Mouse (Mus musculus) adrenal gland, adult 8-10 months (tissue): ENCODE results near the gene Gm16485. TPM values are rescaled to one million over a fixed set of nuclear protein-coding genes. Genes with fewer than 3 reads are reported as not detected.

Source experiments
- DNase-seq: peaks from one replicate; pipeline ENCODE4 v3.0.0; 2022
- total RNA-seq, 4 experiments: library from RNA; stranded (reverse); gene quantifications; 2 replicates each; pipeline ENCODE4 v1.2.4; 2022

Gm16485 gene
- under 1 TPM; 0.14 to 0.56 (median 0.20) TPM for total RNA-seq

DNA sequence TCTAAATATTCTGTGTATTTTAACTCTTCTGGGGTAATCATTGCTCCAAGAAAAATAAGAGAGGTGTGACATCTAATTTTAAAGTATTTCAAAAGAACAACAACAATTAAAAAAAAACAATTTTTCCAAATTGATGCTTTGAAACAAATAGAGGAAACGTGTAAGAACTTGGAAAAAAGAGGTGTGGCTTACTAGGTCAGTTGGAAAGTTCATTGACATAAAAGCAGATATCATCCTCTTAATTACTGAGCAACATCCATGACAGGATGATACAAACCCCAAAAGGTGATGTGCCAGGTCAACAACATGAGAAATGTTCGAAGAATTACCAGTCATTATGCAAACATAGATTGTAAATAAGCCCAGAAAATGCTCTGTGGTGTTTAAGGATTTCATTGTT lies at the start of gene Gm16485:
Gm16485 (plus strand) TSS at position 301 of the 400 bp plus-strand sequence.
- DNase-seq: no peak

DNA sequence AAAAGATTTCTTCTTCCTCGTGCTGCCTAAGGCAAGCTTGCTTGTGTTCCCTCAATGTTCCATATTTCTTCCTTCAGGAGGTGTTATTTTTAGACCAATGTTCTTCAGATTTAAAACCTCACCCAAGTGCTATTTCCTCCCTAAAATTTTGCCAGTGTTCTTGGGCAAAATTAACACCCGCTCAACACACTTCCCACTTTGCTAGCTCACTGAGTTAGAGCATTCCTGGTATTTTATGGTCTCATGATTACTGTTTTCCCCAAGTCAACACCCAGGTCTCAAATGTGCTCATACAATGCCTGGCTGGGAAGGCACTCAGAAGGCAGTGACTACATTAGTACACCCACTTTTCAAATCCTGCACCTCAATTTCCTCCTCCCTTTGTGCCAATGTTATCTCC lies 44.0 kb upstream of the Gm16485 start:
- DNase-seq: no peak

- no peak for DNase-seq
Observed at GRCm38 (mm10) chr9:8937753-8938152, 33.8 kb upstream of the Gm16485 start.

DNA sequence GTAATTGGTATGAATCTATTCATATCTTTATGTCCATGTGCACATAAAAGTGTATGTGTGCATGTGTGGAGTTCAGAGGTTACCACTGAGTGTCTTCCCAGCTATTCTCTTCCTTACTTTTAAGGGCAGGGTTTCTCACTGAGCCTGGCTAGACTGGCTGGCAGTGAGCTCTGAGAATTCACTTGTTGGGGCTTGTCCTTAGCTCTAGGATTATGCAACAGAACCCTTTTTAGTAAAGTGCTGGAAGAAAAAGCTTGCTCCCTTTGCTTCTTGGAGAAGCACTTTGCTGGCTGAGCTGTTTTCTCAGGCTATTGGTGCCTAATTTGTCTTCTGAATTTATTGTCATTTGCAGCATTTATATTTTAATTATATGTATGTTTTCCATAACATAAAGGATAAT lies 18.3 kb upstream of the Gm16485 start:
- DNase-seq: no peak

DNA sequence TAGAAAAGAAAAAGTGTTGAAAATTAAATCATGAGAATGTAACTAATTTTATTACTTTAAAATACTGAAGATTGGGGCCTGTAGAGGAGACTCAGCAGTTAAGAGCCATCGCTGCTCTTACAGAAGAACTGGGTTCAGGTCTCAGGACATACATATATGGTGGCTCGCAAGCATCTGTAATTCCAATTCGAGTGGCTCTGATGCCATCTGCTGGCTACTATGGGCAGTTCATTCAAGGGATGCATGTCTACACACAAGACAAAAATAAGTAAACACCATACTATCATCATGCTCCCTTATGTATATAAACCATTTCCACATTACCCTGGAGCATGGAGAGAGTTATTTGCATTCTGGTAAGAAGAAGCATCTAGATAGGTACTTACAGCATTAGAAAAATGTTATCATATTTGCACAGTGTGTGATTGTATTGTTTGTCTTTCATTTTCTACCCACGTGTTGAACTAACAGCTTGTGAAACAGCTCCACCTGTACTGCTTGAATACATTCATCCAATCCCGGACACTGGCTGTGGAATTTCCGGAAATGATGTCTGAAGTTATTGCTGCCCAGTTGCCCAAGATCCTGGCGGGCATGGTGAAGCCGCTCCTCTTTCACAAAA lies 7.0 kb upstream of the Gm16485 start:
- peak; percentile 20 for DNase-seq

GRCm38 (mm10) chr9:8970240-8970639 lies 1.4 kb upstream of the Gm16485 start:
- DNase-seq: no peak

DNA sequence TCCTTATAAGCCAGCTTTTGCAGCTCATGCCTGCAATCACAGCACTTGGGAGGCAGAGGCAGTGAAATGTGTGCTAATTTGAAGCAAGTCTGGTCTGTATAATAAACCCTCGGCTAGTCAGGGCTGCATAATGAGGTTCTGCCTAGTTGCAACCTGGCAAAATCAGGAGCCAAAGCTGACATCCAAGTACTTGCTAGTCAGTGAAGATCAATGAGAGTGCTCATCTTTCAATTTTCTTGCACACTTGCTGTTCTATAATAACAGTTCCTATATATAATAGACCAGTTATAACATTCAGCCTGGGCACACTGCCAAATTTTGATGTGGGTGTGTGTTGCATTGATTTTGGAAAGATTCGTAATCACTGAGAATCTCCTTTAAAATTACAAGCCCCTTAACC lies 6.2 kb downstream of the Gm16485 start:
- DNase-seq: no peak

DNA sequence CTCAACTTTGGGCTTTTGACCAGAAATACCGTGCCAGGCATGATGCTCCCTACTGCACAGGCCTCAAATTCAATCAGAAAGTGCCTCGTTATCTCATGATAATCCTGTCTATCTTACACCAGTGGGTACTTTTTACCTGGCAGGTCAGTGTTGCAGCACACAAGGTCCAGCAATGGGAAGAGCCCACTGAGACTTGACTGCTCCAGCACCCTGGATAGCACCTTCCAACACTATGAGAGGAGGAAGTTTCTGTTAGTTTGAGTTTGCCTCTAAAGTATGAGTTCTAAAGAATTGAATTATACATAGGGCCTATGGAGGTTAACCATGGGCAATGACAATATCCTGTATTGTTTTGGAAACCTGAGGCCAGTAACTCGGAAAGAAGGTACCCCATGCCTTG lies 10.7 kb downstream of the Gm16485 start:
- DNase-seq: no peak

GRCm38 (mm10) chr9:8996494-8996893 lies 24.9 kb downstream of the Gm16485 start:
- no peak for DNase-seq

GRCm38 (mm10) chr9:9001170-9001569 lies 29.6 kb downstream of the Gm16485 start:
- no peak for DNase-seq

- no peak for DNase-seq
Observed at GRCm38 (mm10) chr9:9015108-9015507, 43.5 kb downstream of the Gm16485 start.

Other genes starting within 250 kb of the Gm16485 start
- gene Pgr, start 72.0 kb upstream of the Gm16485 start, total RNA-seq: 1 to 10 TPM in 1 of 4 experiments, under 1 TPM in 3; 0.31 to 1.0 (median 0.56) TPM